Mouse (Mus musculus) midbrain, postnatal 0 days (tissue): ENCODE measurements at regions not wholly inside any gene's neighbourhood (a gene's known extent, or its start where the extent isn't known, plus 50 kb on each side); places are given as distances from the start of the nearest gene placed in this dataset.
A peak's percentile ranks its signal among the peaks of the same experiment; 100 is the strongest.

Experiments used
- ATAC-seq: fragments of 200-750 bp; cut with Nextera tagmentation; 2 replicates; pipeline ENCODE4 v1.8.0; 2017; ENCODE audit warnings: moderate number of reproducible peaks, mild to moderate bottlenecking, moderate TSS enrichment, moderate library complexity; ENCODE audit not compliant: low FRiP score
- DNase-seq: peaks from one replicate; pipeline ENCODE4 v3.0.0-alpha.2; 2015; ENCODE audit warnings: low spot score
- H3K27ac ChIP-seq: fragments of 300-500 bp; sonication (generic); 2 replicates; pipeline ENCODE4 v1.5.1; 2014; ENCODE audit warnings: low read depth, mild to moderate bottlenecking, low read length, mixed read lengths
- H3K27me3 ChIP-seq: fragments of 300-500 bp; sonication (generic); 2 replicates; pipeline ENCODE4 v1.6.1; 2014; ENCODE audit warnings: low read length, control low read depth, mixed read lengths; ENCODE audit not compliant: insufficient read depth
- H3K36me3 ChIP-seq: fragments of 300-500 bp; sonication (generic); 2 replicates; pipeline ENCODE4 v1.6.1; 2014; ENCODE audit warnings: low read length, control low read depth, mixed read lengths; ENCODE audit not compliant: insufficient read depth
- H3K4me1 ChIP-seq: fragments of 300-500 bp; sonication (generic); 2 replicates; pipeline ENCODE4 v1.6.1; 2014; ENCODE audit warnings: mild to moderate bottlenecking, control low read depth, antibody characterized with exemption, low read length, mixed read lengths; ENCODE audit not compliant: insufficient read depth
- H3K4me2 ChIP-seq: fragments of 300-500 bp; sonication (generic); 2 replicates; pipeline ENCODE4 v1.6.1; 2014; ENCODE audit warnings: low read depth, mild to moderate bottlenecking, low read length, mixed read lengths; ENCODE audit not compliant: poor library complexity, severe bottlenecking
- H3K4me3 ChIP-seq: fragments of 300-500 bp; sonication (generic); 2 replicates; pipeline ENCODE4 v1.5.1; 2014; ENCODE audit warnings: low read depth, mild to moderate bottlenecking, low read length, moderate library complexity
- H3K9ac ChIP-seq: fragments of 300-500 bp; sonication (generic); replicated peaks from 2 replicates; pipeline ENCODE4 v1.6.1; 2014; ENCODE audit warnings: mild to moderate bottlenecking, low read length, moderate library complexity, mixed read lengths; ENCODE audit not compliant: poor library complexity, severe bottlenecking
- H3K9me3 ChIP-seq: fragments of 300-500 bp; sonication (generic); 2 replicates; pipeline ENCODE4 v1.6.1; 2016; ENCODE audit warnings: low read length, control low read depth
- CTCF ChIP-seq: IDR thresholded peaks from 2 replicates; pipeline ENCODE4 v1.5.1; 2016; ENCODE audit warnings: antibody characterized with exemption, mild to moderate bottlenecking
- WGBS: fragments of 180-500 bp; shearing (Covaris S2); extraction: QIAGEN DNeasy Blood & Tissue Kit; methylation state at CpG from one replicate; pipeline ENCODE4 v1.1.7; 2014; 5-methylcytosine and 5-hydroxymethylcytosine counted together

GRCm38 (mm10) chr11:25518131-25518530, 692.4 kb downstream of the 5730522E02Rik start:
- H3K9ac ChIP-seq: no peak overlapping the region
- DNase-seq (no peak), ATAC-seq (no peak)
- no peaks in the 10 kb centered on the region for H3K36me3 ChIP-seq
- no peaks in the 10 kb centered on the region for H3K9me3 ChIP-seq
- H3K4me1 ChIP-seq: no peaks in the 10 kb centered on the region
- WGBS: 82% methylated on average over 1 of the region's 1 CpGs
- no peaks in the 10 kb centered on the region for H3K27me3 ChIP-seq
- no peak overlapping the region for H3K27ac ChIP-seq
- no peak overlapping the region for H3K4me3 ChIP-seq
- TF ChIP-seq CTCF: no peak
- no peak overlapping the region for H3K4me2 ChIP-seq

- no peak for TF ChIP-seq CTCF
- Histone ChIP-seq H3K9ac (no peak overlapping the region), H3K27me3 (no peaks in the 10 kb centered on the region), H3K4me1 (no peaks in the 10 kb centered on the region), H3K27ac (no peak overlapping the region), H3K4me2 (no peak overlapping the region), H3K9me3 (no peaks in the 10 kb centered on the region), H3K4me3 (no peak overlapping the region), H3K36me3 (no peaks in the 10 kb centered on the region)
- DNase-seq (no peak), ATAC-seq (no peak)
- 91% methylated on average over 3 of the region's 3 CpGs for WGBS
These were observed 705.1 kb downstream of the 5730522E02Rik start for GRCm38 (mm10) chr11:25505500-25505899.

- Histone ChIP-seq H3K4me3 (no peak overlapping the region), H3K9me3 (no peaks in the 10 kb centered on the region), H3K4me2 (no peak overlapping the region), H3K36me3 (no peaks in the 10 kb centered on the region), H3K4me1 (peaks cover 2% of the 10 kb centered on the region; the same call in 1 of the 2 replicates), H3K27me3 (no peaks in the 10 kb centered on the region), H3K27ac (no peak overlapping the region), H3K9ac (no peak overlapping the region)
- no peak for ATAC-seq
- DNase-seq: no peak
- TF ChIP-seq CTCF: no peak
- WGBS: 47% methylated on average over 2 of the region's 2 CpGs
These were observed 736.7 kb downstream of the 5730522E02Rik start for GRCm38 (mm10) chr11:25473682-25474365.

- Histone ChIP-seq H3K27me3 (no peaks in the 10 kb centered on the region), H3K27ac (no peak overlapping the region), H3K9me3 (no peaks in the 10 kb centered on the region), H3K4me2 (no peak overlapping the region), H3K36me3 (no peaks in the 10 kb centered on the region), H3K4me3 (no peak overlapping the region), H3K9ac (no peak overlapping the region), H3K4me1 (peaks cover 2% of the 10 kb centered on the region; the same call in 1 of the 2 replicates)
- WGBS: 34% methylated on average over 6 of the region's 6 CpGs
- no peak for ATAC-seq
- DNase-seq: no peak
- TF ChIP-seq CTCF: no peak
These were observed 740.7 kb downstream of the 5730522E02Rik start for GRCm38 (mm10) chr11:25469819-25470218.

- 60% methylated on average over 1 of the region's 1 CpGs for WGBS
- no peaks in the 10 kb centered on the region for H3K9me3 ChIP-seq
- no peak for DNase-seq
- TF ChIP-seq CTCF: no peak
- no peaks in the 10 kb centered on the region for H3K4me1 ChIP-seq
- no peak overlapping the region for H3K27ac ChIP-seq
- no peak overlapping the region for H3K9ac ChIP-seq
- no peaks in the 10 kb centered on the region for H3K27me3 ChIP-seq
- H3K4me3 ChIP-seq: no peak overlapping the region
- H3K4me2 ChIP-seq: no peak overlapping the region
- no peak for ATAC-seq
- H3K36me3 ChIP-seq: no peaks in the 10 kb centered on the region
These were observed 773.4 kb downstream of the 5730522E02Rik start for GRCm38 (mm10) chr11:25437206-25437605.

GRCm38 (mm10) chr11:25435645-25436044, 774.9 kb downstream of the 5730522E02Rik start:
- ATAC-seq (no peak), DNase-seq (no peak)
- 37% methylated on average over 1 of the region's 1 CpGs for WGBS

More at GRCm38 (mm10) chr11:25435645-25436044, 774.9 kb downstream of the 5730522E02Rik start:
- peak; percentile 24; the same call in 1 of the 2 replicates for TF ChIP-seq CTCF
- Histone ChIP-seq H3K4me2 (no peak overlapping the region), H3K27ac (no peak overlapping the region), H3K27me3 (no peaks in the 10 kb centered on the region), H3K36me3 (no peaks in the 10 kb centered on the region), H3K4me1 (no peaks in the 10 kb centered on the region), H3K9ac (no peak overlapping the region), H3K9me3 (no peaks in the 10 kb centered on the region), H3K4me3 (no peak overlapping the region)
